28 mouse cellular contexts compared by ENCODE assay signal in the genomic region with DNA sequence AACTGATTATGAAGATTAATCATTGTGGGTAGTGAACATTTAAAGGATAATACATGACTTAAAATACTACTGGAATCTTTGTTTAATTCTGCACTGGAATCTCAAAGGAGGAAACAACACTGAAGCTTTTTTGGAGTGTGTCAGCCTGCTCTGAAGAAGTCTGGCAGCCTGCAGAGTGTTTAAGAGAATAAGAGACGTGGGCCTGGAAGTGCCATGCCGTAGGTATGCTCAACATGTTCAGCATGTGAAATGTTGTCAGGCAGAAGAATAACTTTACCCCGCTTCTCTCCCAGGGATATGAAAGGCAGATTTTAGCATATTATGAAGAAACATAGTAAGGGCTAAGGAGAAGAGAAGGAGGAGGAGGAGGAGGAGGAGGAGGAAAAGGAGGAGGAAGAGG.
DNase-seq lines count a peak whose midpoint lies in the region; ATAC-seq lines count a peak whose summit lies in the region.
"Had no signal": no experiment of that assay in that cellular context is flagged by ENCODE, and none has a peak within 500 bp of the region (broad histone marks: within the 10 kb centered on the region; RNA-seq: fewer than 3 reads in every experiment).

No protein-coding gene starts in this region.

- peak; percentile 88 for ATAC-seq in frontal cortex, adult (ENCODE audit: low TSS enrichment)
- ATAC-seq in neural tube, embryonic 15.5 days (ENCODE audit: low FRiP score), result no peak
- ATAC-seq: activated CD4-positive, CD25-positive, alpha-beta regulatory T cell, adult 4 months; forebrain, embryonic 14.5 days; inflammation-experienced regulatory T-cells, adult 6 months had no signal

- DNase-seq in frontal cortex, postnatal 10 days (ENCODE audit: low spot score in 2 of 2), result no peak
- peak; percentile 4 for DNase-seq in neural tube, embryonic 10.5 days (ENCODE audit: extremely low spot score, low spot score)
- peak; percentile 32 to 47 for DNase-seq in left cerebral cortex, postnatal 14 days (ENCODE audit: low spot score in 2 of 2)
- DNase-seq in telencephalon, adult 2 months (ENCODE audit: low read depth, low spot score), result peak; percentile 74
- DNase-seq in urinary bladder, postnatal 36 days (ENCODE audit: low spot score in 2 of 2), result no peak
- no peak for DNase-seq in spleen, adult 18-20 months
- DNase-seq: adrenal gland, adult 8-10 months; cerebellum, adult 2 months; cerebellum, postnatal 36 days; embryo, embryonic 11 days; gastrocnemius, postnatal 25 days; heart, adult 18-20 months; kidney, adult 18-20 months; kidney, postnatal 4 days; liver, embryonic 13.5 days; lung, adult 2 months; lung, postnatal 14 days; thymus, postnatal 14 days had no signal

- no peak overlapping the region for H3K27ac ChIP-seq in neural tube, embryonic 15.5 days (replicated peaks)
- H3K27ac ChIP-seq: embryonic facial prominence, embryonic 13.5 days; heart, embryonic 13.5 days; hindbrain, embryonic 13.5 days; liver, embryonic 13.5 days; midbrain, embryonic 12.5 days had no signal

- no peaks in the 10 kb centered on the region for H3K9me3 ChIP-seq in neural tube, embryonic 15.5 days (replicated peaks)
- H3K9me3 ChIP-seq: embryonic facial prominence, embryonic 13.5 days; heart, embryonic 13.5 days; hindbrain, embryonic 13.5 days; liver, embryonic 13.5 days; midbrain, embryonic 12.5 days had no signal

- WGBS in neural tube, embryonic 15.5 days, result 79% methylated on average over 3 of the region's 3 CpGs

- intact Hi-C loops in left cerebral cortex, postnatal 14 days (cut with DNase I), result loop anchor here (5.0 kb wide), 1 partner anchor 137 kb away; no protein-coding TSS in a partner anchor

- H3K4me2 ChIP-seq in neural tube, embryonic 15.5 days, result no peak overlapping the region
- H3K4me2 ChIP-seq: embryonic facial prominence, embryonic 13.5 days; heart, embryonic 13.5 days; hindbrain, embryonic 13.5 days; liver, embryonic 13.5 days; midbrain, embryonic 12.5 days had no signal

- H3K27me3 ChIP-seq in neural tube, embryonic 15.5 days (replicated peaks), result no peaks in the 10 kb centered on the region
- H3K27me3 ChIP-seq: embryonic facial prominence, embryonic 13.5 days; heart, embryonic 13.5 days; hindbrain, embryonic 13.5 days; liver, embryonic 13.5 days; midbrain, embryonic 12.5 days had no signal

- no peak overlapping the region for H3K9ac ChIP-seq in neural tube, embryonic 15.5 days (replicated peaks)
- H3K9ac ChIP-seq: embryonic facial prominence, embryonic 13.5 days; heart, embryonic 13.5 days; hindbrain, embryonic 13.5 days; liver, embryonic 13.5 days; midbrain, embryonic 12.5 days had no signal

- no peaks in the 10 kb centered on the region for H3K36me3 ChIP-seq in neural tube, embryonic 15.5 days
- H3K36me3 ChIP-seq: embryonic facial prominence, embryonic 13.5 days; heart, embryonic 13.5 days; hindbrain, embryonic 13.5 days; liver, embryonic 13.5 days; midbrain, embryonic 12.5 days had no signal

- H3K4me1 ChIP-seq in neural tube, embryonic 15.5 days, result 0 out of 2 replicates have a peak, but pooled peaks cover 2% of the 10 kb centered on the region
- H3K4me1 ChIP-seq: embryonic facial prominence, embryonic 13.5 days; liver, embryonic 13.5 days; midbrain, embryonic 12.5 days had no signal

- H3K4me3 ChIP-seq in neural tube, embryonic 15.5 days (replicated peaks), result no peak overlapping the region
- H3K4me3 ChIP-seq: embryonic facial prominence, embryonic 13.5 days; erythroblast, embryonic 14.5 days; heart, embryonic 13.5 days; hindbrain, embryonic 13.5 days; liver, embryonic 13.5 days; midbrain, embryonic 12.5 days had no signal

Comparison
In these comparisons a context has a peak if more than half of its experiments do, and no peak if none do; other contexts are left out.
1. DNase-seq: peak in neural tube, embryonic 10.5 days (single experiment), left cerebral cortex, postnatal 14 days (2 of 2) and telencephalon, adult 2 months (single experiment); none in frontal cortex, postnatal 10 days (0 of 2), urinary bladder, postnatal 36 days (0 of 2) and spleen, adult 18-20 months (0 of 2).